Mouse (Mus musculus): ENCODE data around the gene Slc25a10. TPM values are rescaled to one million over a fixed set of nuclear protein-coding genes. Genes with fewer than 3 reads are reported as not detected.
A peak's percentile ranks its signal among the peaks of the same experiment; 100 is the strongest.

Slc25a10 gene
- total and polyA plus RNA-seq, 3 experiments: 52.0 to 53.6 TPM; not detected in 1

- H3K9me3 ChIP-seq (replicated peaks; ENCODE audit: insufficient read depth, low read length): no peaks in the 10 kb centered on the region
- no peak overlapping the region for H3K27ac ChIP-seq (ENCODE audit: control insufficient read depth, low read depth, low read length)
- peak; percentile 68 for DNase-seq (ENCODE audit: low read depth, low spot score)
- TF ChIP-seq TAL1 (IDR thresholded peaks at IDR 0.05; ENCODE audit: low read length) (no peak), MXI1 (IDR thresholded peaks at IDR 0.05; ENCODE audit: low read depth, low read length) (peak; percentile 23; the same call in 1 of the 2 replicates), ZC3H11A (IDR thresholded peaks at IDR 0.05; ENCODE audit: low read depth, low read length) (peak; percentile 39; the same call in 1 of the 2 replicates), CTCF (IDR thresholded peaks at IDR 0.05 in 2 of 3, conservative IDR thresholded peaks at IDR 0.05 in 1 of 3; ENCODE audit: control insufficient read depth in 1 of 3, insufficient read depth in 1 of 3, low read depth in 2 of 3, low read length in 3 of 3, poor library complexity in 1 of 3, severe bottlenecking in 1 of 3) (peak; percentile 38 to 67 (median 54); a peak in 5 of 6 replicates), POLR2A (IDR thresholded peaks at IDR 0.05; ENCODE audit: control insufficient read depth in 1 of 2, insufficient read depth in 1 of 2, low read depth in 1 of 2, low read length in 2 of 2, poor library complexity in 1 of 2) (no peak), SMC3 (IDR thresholded peaks at IDR 0.05; ENCODE audit: low read depth, low read length) (peak; percentile 45), RAD21 (IDR thresholded peaks at IDR 0.05; ENCODE audit: low read depth, low read length) (peak; percentile 52), KAT2A (conservative IDR thresholded peaks at IDR 0.05; ENCODE audit: low read depth, low read length) (no peak)
- H3K4me1 ChIP-seq (ENCODE audit: control insufficient read depth in 1 of 2, insufficient read depth in 2 of 2, low read length in 2 of 2): peaks cover 21 to 28% of the 10 kb centered on the region in 2 experiments
- H3K4me3 ChIP-seq (ENCODE audit: control insufficient read depth in 1 of 2, insufficient read depth in 1 of 2, low read depth in 2 of 2, low read length in 2 of 2): no peak overlapping the region
- H3K36me3 ChIP-seq (ENCODE audit: control insufficient read depth in 1 of 2, insufficient read depth in 2 of 2, low read length in 2 of 2): peaks cover 0 to 20% of the 10 kb centered on the region in 2 experiments; a peak in 2 of 4 replicates
- no peaks in the 10 kb centered on the region; a peak in 1 of 4 replicates for H3K27me3 ChIP-seq (ENCODE audit: control insufficient read depth in 1 of 2, insufficient read depth in 2 of 2, low read length in 2 of 2)
- no peaks in the 10 kb centered on the region; the same call in 1 of the 2 replicates for H3K79me2 ChIP-seq (ENCODE audit: control insufficient read depth, insufficient read depth, low read length, poor library complexity)
- H3K9ac ChIP-seq (ENCODE audit: control insufficient read depth, low read depth, low read length, poor library complexity, severe bottlenecking): no peak overlapping the region
Measured at GRCm38 (mm10) chr11:120506899-120507298, 15.3 kb downstream of the Slc25a10 start.

- H3K4me3 ChIP-seq (ENCODE audit: control insufficient read depth in 1 of 2, insufficient read depth in 1 of 2, low read depth in 2 of 2, low read length in 2 of 2): no peak overlapping the region
- H3K9me3 ChIP-seq (replicated peaks; ENCODE audit: insufficient read depth, low read length): no peaks in the 10 kb centered on the region
- H3K4me1 ChIP-seq (ENCODE audit: control insufficient read depth in 1 of 2, insufficient read depth in 2 of 2, low read length in 2 of 2): peaks cover 21 to 29% of the 10 kb centered on the region in 2 experiments
Measured at GRCm38 (mm10) chr11:120507611-120508289, 16.1 kb downstream of the Slc25a10 start.

GRCm38 (mm10) chr11:120508290-120508870 is 16.7 kb downstream of the Slc25a10 start:
- Histone ChIP-seq H3K36me3 (ENCODE audit: control insufficient read depth in 1 of 2, insufficient read depth in 2 of 2, low read length in 2 of 2) (peaks cover 0 to 20% of the 10 kb centered on the region in 2 experiments; a peak in 2 of 4 replicates), H3K4me3 (ENCODE audit: control insufficient read depth in 1 of 2, insufficient read depth in 1 of 2, low read depth in 2 of 2, low read length in 2 of 2) (no peak overlapping the region), H3K9me3 (replicated peaks; ENCODE audit: insufficient read depth, low read length) (no peaks in the 10 kb centered on the region), H3K27me3 (ENCODE audit: control insufficient read depth in 1 of 2, insufficient read depth in 2 of 2, low read length in 2 of 2) (no peaks in the 10 kb centered on the region; a peak in 1 of 4 replicates), H3K27ac (ENCODE audit: control insufficient read depth, low read depth, low read length) (no peak overlapping the region), H3K9ac (ENCODE audit: control insufficient read depth, low read depth, low read length, poor library complexity, severe bottlenecking) (no peak overlapping the region), H3K4me1 (ENCODE audit: control insufficient read depth in 1 of 2, insufficient read depth in 2 of 2, low read length in 2 of 2) (peaks cover 21 to 29% of the 10 kb centered on the region in 2 experiments), H3K79me2 (ENCODE audit: control insufficient read depth, insufficient read depth, low read length, poor library complexity) (no peaks in the 10 kb centered on the region; the same call in 1 of the 2 replicates)
- no peak for DNase-seq (ENCODE audit: low read depth, low spot score)
- TF ChIP-seq ZMIZ1 (IDR thresholded peaks at IDR 0.05; ENCODE audit: low read depth, low read length) (no peak), CHD2 (IDR thresholded peaks at IDR 0.05; ENCODE audit: low read length) (no peak), NRF1 (IDR thresholded peaks at IDR 0.05; ENCODE audit: insufficient read depth, low read depth, low read length, poor library complexity, severe bottlenecking) (no peak), ELF1 (IDR thresholded peaks at IDR 0.05; ENCODE audit: low read depth, low read length) (no peak), MEF2A (IDR thresholded peaks at IDR 0.05; ENCODE audit: extremely low read depth, insufficient replicate concordance, low read depth, low read length, poor library complexity, severe bottlenecking) (no peak), USF1 (IDR thresholded peaks at IDR 0.05; ENCODE audit: low read depth, low read length) (peak; percentile 70; the same call in 1 of the 2 replicates), UBTF (IDR thresholded peaks at IDR 0.05; ENCODE audit: borderline replicate concordance, insufficient read depth, low read depth, low read length) (no peak)

More at GRCm38 (mm10) chr11:120507611-120508289, 16.1 kb downstream of the Slc25a10 start:
- no peak for DNase-seq (ENCODE audit: low read depth, low spot score)
- TF ChIP-seq GATA1 (IDR thresholded peaks at IDR 0.05; ENCODE audit: low read depth, low read length): 0 out of 2 replicates have a peak, but pooled peaks have one; percentile 22
- TF ChIP-seq POLR2AphosphoS5 (IDR thresholded peaks at IDR 0.05; ENCODE audit: borderline replicate concordance, low read depth, low read length): no peak
- TF ChIP-seq MXI1 (IDR thresholded peaks at IDR 0.05; ENCODE audit: low read depth, low read length): no peak
- Histone ChIP-seq H3K27me3 (ENCODE audit: control insufficient read depth in 1 of 2, insufficient read depth in 2 of 2, low read length in 2 of 2) (no peaks in the 10 kb centered on the region; a peak in 1 of 4 replicates), H3K9ac (ENCODE audit: control insufficient read depth, low read depth, low read length, poor library complexity, severe bottlenecking) (no peak overlapping the region), H3K36me3 (ENCODE audit: control insufficient read depth in 1 of 2, insufficient read depth in 2 of 2, low read length in 2 of 2) (peaks cover 0 to 20% of the 10 kb centered on the region in 2 experiments; a peak in 2 of 4 replicates), H3K27ac (ENCODE audit: control insufficient read depth, low read depth, low read length) (no peak overlapping the region), H3K79me2 (ENCODE audit: control insufficient read depth, insufficient read depth, low read length, poor library complexity) (no peaks in the 10 kb centered on the region; the same call in 1 of the 2 replicates)

All from MEL (cell line).